Mouse (Mus musculus) heart, adult 11 months (tissue): ENCODE measurements at regions not wholly inside any gene's neighbourhood (a gene's known extent, or its start where the extent isn't known, plus 50 kb on each side); places are given as distances from the start of the nearest gene placed in this dataset.

ENCODE experiments used
- DNase-seq: peaks from one replicate; pipeline ENCODE4 v3.0.0; 2022

GRCm38 (mm10) chr3:46225018-46225417 is 223.0 kb downstream of the Pabpc4l start:
- peak; percentile 75 for DNase-seq

GRCm38 (mm10) chr3:46205686-46206085 is 242.3 kb downstream of the Pabpc4l start:
- no peak for DNase-seq

GRCm38 (mm10) chr3:46195184-46195583 is 252.8 kb downstream of the Pabpc4l start:
- no peak for DNase-seq

- no peak for DNase-seq
These were observed 253.3 kb downstream of the Pabpc4l start for GRCm38 (mm10) chr3:46194681-46195080.

- DNase-seq: peak; percentile 54
These were observed 273.5 kb downstream of the Pabpc4l start for GRCm38 (mm10) chr3:46174486-46174885.

GRCm38 (mm10) chr3:46150376-46150775 is 297.6 kb downstream of the Pabpc4l start:
- no peak for DNase-seq
